Mouse (Mus musculus) testis, adult 2 months (tissue): Measurements from ENCODE around the gene Hmgcs1. TPM values are rescaled to one million over a fixed set of nuclear protein-coding genes. Genes with fewer than 3 reads are reported as not detected.

Experiments
- H3K27ac ChIP-seq: fragments of 200-500 bp; 2 replicates; pipeline ENCODE4 v1.5.1; 2012; ENCODE audit warnings: low read depth, low read length; ENCODE audit not compliant: control insufficient read depth, insufficient read depth
- H3K27me3 ChIP-seq: fragments of 200-500 bp; 2 replicates; pipeline ENCODE4 v1.6.1; 2012; ENCODE audit warnings: mild to moderate bottlenecking, low read length, moderate library complexity; ENCODE audit not compliant: control insufficient read depth, insufficient read depth
- H3K36me3 ChIP-seq: fragments of 200-500 bp; 2 replicates; pipeline ENCODE4 v1.6.1; 2012; ENCODE audit warnings: mild to moderate bottlenecking, low read length; ENCODE audit not compliant: control insufficient read depth, insufficient read depth
- H3K4me1 ChIP-seq: fragments of 200-500 bp; 2 replicates; pipeline ENCODE4 v1.6.1; 2012; ENCODE audit warnings: low read length; ENCODE audit not compliant: control insufficient read depth, insufficient read depth
- H3K4me3 ChIP-seq: fragments of 200-500 bp; 2 replicates; pipeline ENCODE4 v1.5.1; 2012; ENCODE audit warnings: low read depth, mild to moderate bottlenecking, low read length, moderate library complexity, mixed read lengths; ENCODE audit not compliant: control insufficient read depth
- CTCF ChIP-seq: fragments of 200-500 bp; IDR thresholded peaks from 2 replicates; pipeline ENCODE4 v1.5.1; 2012; ENCODE audit warnings: low read depth, mild to moderate bottlenecking, inconsistent platforms, low read length, moderate library complexity; ENCODE audit not compliant: control insufficient read depth, insufficient read depth, insufficient replicate concordance
- POLR2A ChIP-seq: fragments of 200-500 bp; IDR thresholded peaks from 2 replicates; pipeline ENCODE4 v1.6.1; 2012; ENCODE audit warnings: low read depth, mild to moderate bottlenecking, inconsistent platforms, low read length, moderate library complexity; ENCODE audit not compliant: control insufficient read depth
- polyA plus RNA-seq: library from polyadenylated mRNA; depleted of rRNA; stranded (reverse); fragments of >200 nt; gene quantifications from 2 replicates; pipeline ENCODE4 v1.2.3, GENCODE M21; 2012

Gene Hmgcs1
- polyA plus RNA-seq, 1 experiment = 27.6 TPM

DNA sequence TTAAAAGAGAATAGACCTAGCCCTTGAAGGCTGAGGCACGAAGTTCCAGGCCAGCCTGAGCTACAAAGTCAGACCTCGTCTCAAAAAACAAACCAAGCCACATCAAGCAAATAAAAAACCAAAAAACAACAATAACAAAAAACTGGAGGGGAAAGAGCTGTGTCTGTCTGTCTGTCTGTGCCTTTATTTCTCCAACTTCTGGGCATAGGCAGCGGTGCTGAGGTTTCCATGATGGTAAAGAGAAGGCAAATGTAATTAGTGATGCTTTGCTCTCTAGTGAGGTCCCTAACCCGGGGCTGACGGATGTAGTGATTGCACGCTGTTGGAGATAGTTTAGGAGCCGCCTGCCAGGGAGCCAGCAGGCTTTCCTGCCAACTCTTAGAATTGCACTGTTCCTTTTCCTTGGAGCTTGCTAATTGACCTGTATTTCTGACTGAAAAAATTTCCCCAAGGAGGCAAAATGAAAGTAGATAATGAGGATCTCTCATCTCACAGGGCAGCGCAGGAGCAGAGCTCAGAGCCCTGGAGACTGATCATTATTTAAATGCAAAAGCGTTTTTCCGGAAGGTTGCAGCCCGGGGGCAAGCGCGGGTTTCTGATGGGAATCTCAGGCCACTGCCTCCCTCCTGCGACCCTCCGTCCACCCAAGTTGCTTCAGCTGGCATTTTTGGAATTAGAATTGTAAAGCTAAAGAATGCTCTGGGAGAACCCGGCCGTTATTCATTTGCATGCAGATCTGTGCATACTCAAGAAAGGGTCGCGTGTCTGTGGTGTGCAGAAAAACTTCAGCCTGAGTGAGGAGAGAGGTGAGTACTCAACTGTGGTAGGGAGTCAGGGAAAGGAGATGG, 51.4 kb downstream of the Hmgcs1 start:
- TF ChIP-seq POLR2A = no peak
- TF ChIP-seq CTCF = no peak
- Histone ChIP-seq H3K4me1 (peaks cover 3% of the 10 kb centered on the region), H3K27ac (no peak overlapping the region), H3K36me3 (no peaks in the 10 kb centered on the region), H3K4me3 (no peak overlapping the region), H3K27me3 (no peaks in the 10 kb centered on the region)

DNA sequence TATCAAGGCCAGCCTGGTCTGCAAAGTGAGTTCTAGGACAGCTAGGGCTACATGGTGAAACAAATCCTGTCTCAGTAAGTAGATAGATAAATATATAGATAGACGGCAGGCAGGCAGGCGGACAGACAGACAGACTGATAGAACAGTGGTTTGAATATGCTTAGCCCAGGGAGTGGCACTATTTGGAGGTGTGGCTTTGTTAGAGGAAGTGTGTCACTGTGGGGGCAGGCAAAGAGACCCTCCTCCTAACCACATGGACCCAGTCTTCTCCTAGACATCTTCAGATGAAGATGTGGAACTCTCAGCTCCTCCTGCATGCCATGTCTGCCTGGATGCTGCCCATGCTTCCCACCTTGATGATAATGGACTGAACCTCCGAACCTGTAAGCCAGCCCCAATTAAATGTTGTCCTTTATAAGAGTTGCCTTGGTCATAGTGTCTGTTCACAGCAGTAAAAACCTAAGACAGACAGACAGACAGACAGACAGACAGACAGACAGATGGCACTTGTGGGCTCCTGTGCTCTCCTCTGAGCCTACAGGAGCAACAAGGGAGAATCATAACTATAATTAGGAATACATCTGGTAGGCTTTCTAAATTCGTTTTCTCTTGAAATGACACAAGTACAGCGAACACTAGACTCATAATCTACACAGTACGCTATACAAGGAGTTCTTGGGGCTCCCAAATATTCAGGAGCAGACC, 52.7 kb downstream of the Hmgcs1 start:
- TF ChIP-seq CTCF (no peak), POLR2A (no peak)
- no peak overlapping the region for H3K4me3 ChIP-seq

GRCm38 (mm10) chr13:119743470-119743869, 53.3 kb downstream of the Hmgcs1 start:
- Histone ChIP-seq H3K4me3 (no peak overlapping the region), H3K36me3 (no peaks in the 10 kb centered on the region), H3K27ac (no peak overlapping the region), H3K4me1 (peaks cover 3% of the 10 kb centered on the region), H3K27me3 (no peaks in the 10 kb centered on the region)
- no peak for TF ChIP-seq POLR2A

More for the DNA sequence above, 52.7 kb downstream of the Hmgcs1 start:
- Histone ChIP-seq H3K27me3 (no peaks in the 10 kb centered on the region), H3K27ac (no peak overlapping the region), H3K4me1 (peaks cover 3% of the 10 kb centered on the region), H3K36me3 (no peaks in the 10 kb centered on the region)

DNA sequence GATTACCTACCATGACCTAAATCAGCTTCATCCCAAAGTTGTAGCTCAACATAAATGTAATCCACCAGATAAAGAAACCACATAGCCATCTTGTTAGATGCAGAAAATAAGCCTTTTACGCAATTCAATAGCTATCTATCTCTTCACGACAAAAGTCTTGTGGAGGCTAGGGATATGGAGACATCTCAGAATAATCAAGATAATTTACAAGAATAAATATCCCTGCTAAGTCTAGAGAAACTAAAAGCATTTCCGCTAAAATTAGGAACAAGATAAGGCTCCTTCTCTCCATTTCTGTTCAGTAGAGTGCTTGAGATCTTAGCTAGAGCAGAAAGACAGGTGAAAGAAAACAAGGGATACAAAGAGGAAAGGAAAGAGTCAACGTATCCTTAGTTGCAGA, 56.8 kb downstream of the Hmgcs1 start:
- Histone ChIP-seq H3K4me3 (no peak overlapping the region), H3K36me3 (no peaks in the 10 kb centered on the region), H3K4me1 (peaks cover 3% of the 10 kb centered on the region), H3K27me3 (no peaks in the 10 kb centered on the region), H3K27ac (no peak overlapping the region)
- TF ChIP-seq POLR2A = no peak
- no peak for TF ChIP-seq CTCF

GRCm38 (mm10) chr13:119753859-119754634, 63.9 kb downstream of the Hmgcs1 start:
- Histone ChIP-seq H3K36me3 (no peaks in the 10 kb centered on the region), H3K27ac (no peak overlapping the region)

DNA sequence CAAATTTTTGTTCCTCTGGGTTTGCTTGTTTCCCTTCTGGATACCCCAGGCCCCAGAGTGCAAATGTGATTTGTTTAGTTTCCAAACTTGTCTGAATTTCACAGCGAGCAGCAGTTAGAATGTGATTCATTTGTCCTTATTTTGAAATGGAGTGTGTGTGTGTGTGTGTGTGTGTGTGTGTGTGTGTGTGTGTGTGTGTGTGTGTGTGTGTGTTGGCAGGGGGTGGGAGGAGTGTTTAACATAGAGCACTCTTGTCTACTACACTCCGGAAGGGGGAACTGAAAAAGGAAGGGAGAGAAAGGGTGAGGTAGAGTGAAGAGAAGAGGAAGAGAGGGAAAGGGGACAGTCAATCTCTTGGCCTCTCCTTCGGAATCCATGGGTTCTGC, 64.4 kb downstream of the Hmgcs1 start:
- H3K27ac ChIP-seq = no peak overlapping the region
- no peak overlapping the region for H3K4me3 ChIP-seq
- no peaks in the 10 kb centered on the region for H3K36me3 ChIP-seq
- peaks cover 10% of the 10 kb centered on the region for H3K4me1 ChIP-seq
- no peaks in the 10 kb centered on the region for H3K27me3 ChIP-seq
- no peak for TF ChIP-seq CTCF

More at GRCm38 (mm10) chr13:119753859-119754634, 63.9 kb downstream of the Hmgcs1 start:
- H3K4me3 ChIP-seq = no peak overlapping the region
- no peak for TF ChIP-seq POLR2A
- no peak for TF ChIP-seq CTCF
- H3K4me1 ChIP-seq = peaks cover 12% of the 10 kb centered on the region
- H3K27me3 ChIP-seq = no peaks in the 10 kb centered on the region

- no peak for TF ChIP-seq CTCF
- TF ChIP-seq POLR2A = no peak
- Histone ChIP-seq H3K27ac (no peak overlapping the region), H3K27me3 (no peaks in the 10 kb centered on the region), H3K4me3 (peak overlapping the region; percentile 78), H3K36me3 (no peaks in the 10 kb centered on the region), H3K4me1 (peaks cover 10% of the 10 kb centered on the region)
Observed at GRCm38 (mm10) chr13:119755141-119755547, 65.0 kb downstream of the Hmgcs1 start.
